Mouse (Mus musculus): ENCODE data around the gene Cdkal1. TPM values are rescaled to one million over a fixed set of nuclear protein-coding genes. Genes with fewer than 3 reads are reported as not detected.

Cdkal1 gene
- polyA plus RNA-seq, 1 experiment = 13.5 TPM

GRCm38 (mm10) chr13:29819910-29820583 is 35.4 kb downstream of the Cdkal1 start:
- TF ChIP-seq POLR2A (IDR thresholded peaks at IDR 0.05; ENCODE audit: borderline replicate concordance, low read depth, low read length) (no peak), CTCF (IDR thresholded peaks at IDR 0.05; ENCODE audit: low read depth, low read length) (no peak)
- Histone ChIP-seq H3K4me3 (ENCODE audit: insufficient read depth, low read length) (no peak overlapping the region), H3K4me1 (ENCODE audit: control insufficient read depth, insufficient read depth, low read length) (no peaks in the 10 kb centered on the region), H3K27ac (ENCODE audit: insufficient read depth, low read depth, low read length) (no peak overlapping the region)

GRCm38 (mm10) chr13:29819147-29819546 is 36.3 kb downstream of the Cdkal1 start:
- Histone ChIP-seq H3K4me1 (ENCODE audit: control insufficient read depth, insufficient read depth, low read length) (no peaks in the 10 kb centered on the region), H3K27ac (ENCODE audit: insufficient read depth, low read depth, low read length) (no peak overlapping the region), H3K4me3 (ENCODE audit: insufficient read depth, low read length) (no peak overlapping the region)
- TF ChIP-seq POLR2A (IDR thresholded peaks at IDR 0.05; ENCODE audit: borderline replicate concordance, low read depth, low read length) (no peak), CTCF (IDR thresholded peaks at IDR 0.05; ENCODE audit: low read depth, low read length) (no peak)

GRCm38 (mm10) chr13:29818314-29818713 is 37.2 kb downstream of the Cdkal1 start:
- H3K4me1 ChIP-seq (ENCODE audit: control insufficient read depth, insufficient read depth, low read length) = no peaks in the 10 kb centered on the region
- TF ChIP-seq CTCF (IDR thresholded peaks at IDR 0.05; ENCODE audit: low read depth, low read length) = no peak
- no peak for TF ChIP-seq POLR2A (IDR thresholded peaks at IDR 0.05; ENCODE audit: borderline replicate concordance, low read depth, low read length)
- H3K27ac ChIP-seq (ENCODE audit: insufficient read depth, low read depth, low read length) = no peak overlapping the region
- H3K4me3 ChIP-seq (ENCODE audit: insufficient read depth, low read length) = no peak overlapping the region

DNA sequence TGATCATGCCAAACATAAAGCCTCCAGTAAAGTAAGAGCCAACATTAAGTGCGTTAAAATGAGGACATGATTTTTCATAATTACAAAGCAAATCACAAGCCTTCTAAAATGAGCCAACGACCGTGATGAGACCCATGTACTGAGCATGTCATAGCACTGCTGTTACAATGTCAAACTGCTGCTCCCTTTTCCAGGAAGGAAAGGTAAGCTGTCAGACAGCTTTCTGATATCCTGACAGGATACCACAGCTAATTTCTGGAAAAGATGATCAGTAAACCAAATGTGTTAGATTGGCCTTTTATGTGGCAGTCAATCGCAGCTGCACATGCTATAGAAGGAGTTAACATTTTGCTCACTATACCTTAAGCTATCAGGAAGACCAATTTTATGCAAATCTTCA is 44.7 kb downstream of the Cdkal1 start:
- Histone ChIP-seq H3K4me3 (ENCODE audit: insufficient read depth, low read length) (no peak overlapping the region), H3K27ac (ENCODE audit: insufficient read depth, low read depth, low read length) (no peak overlapping the region), H3K4me1 (ENCODE audit: control insufficient read depth, insufficient read depth, low read length) (no peaks in the 10 kb centered on the region)
- TF ChIP-seq CTCF (IDR thresholded peaks at IDR 0.05; ENCODE audit: low read depth, low read length) (no peak), POLR2A (IDR thresholded peaks at IDR 0.05; ENCODE audit: borderline replicate concordance, low read depth, low read length) (no peak)

DNA sequence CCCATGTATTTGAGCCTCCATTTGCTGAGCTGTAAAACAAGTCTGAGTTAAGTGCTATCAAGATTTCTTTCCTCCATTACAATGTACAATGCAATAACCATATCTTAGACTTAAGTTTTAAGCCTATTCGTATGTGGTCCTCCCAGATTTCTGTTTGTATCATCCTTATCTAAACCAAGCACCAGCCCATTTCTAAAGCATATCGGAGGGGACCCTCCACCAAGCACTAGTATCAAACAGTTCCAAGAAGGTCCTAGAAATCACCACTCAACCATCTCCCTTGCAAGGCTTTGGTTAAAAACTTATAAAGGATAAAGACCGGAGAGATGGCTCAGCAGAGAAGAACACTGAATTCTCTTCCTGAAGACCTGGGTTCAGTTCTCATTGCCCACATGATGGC is 47.1 kb downstream of the Cdkal1 start:
- H3K4me3 ChIP-seq (ENCODE audit: insufficient read depth, low read length) = no peak overlapping the region
- H3K4me1 ChIP-seq (ENCODE audit: control insufficient read depth, insufficient read depth, low read length) = no peaks in the 10 kb centered on the region
- TF ChIP-seq POLR2A (IDR thresholded peaks at IDR 0.05; ENCODE audit: borderline replicate concordance, low read depth, low read length) (no peak), CTCF (IDR thresholded peaks at IDR 0.05; ENCODE audit: low read depth, low read length) (no peak)
- no peak overlapping the region for H3K27ac ChIP-seq (ENCODE audit: insufficient read depth, low read depth, low read length)

GRCm38 (mm10) chr13:29807930-29808329 is 47.5 kb downstream of the Cdkal1 start:
- no peak overlapping the region for H3K27ac ChIP-seq (ENCODE audit: insufficient read depth, low read depth, low read length)
- no peaks in the 10 kb centered on the region for H3K4me1 ChIP-seq (ENCODE audit: control insufficient read depth, insufficient read depth, low read length)
- TF ChIP-seq CTCF (IDR thresholded peaks at IDR 0.05; ENCODE audit: low read depth, low read length) (no peak), POLR2A (IDR thresholded peaks at IDR 0.05; ENCODE audit: borderline replicate concordance, low read depth, low read length) (no peak)
- H3K4me3 ChIP-seq (ENCODE audit: insufficient read depth, low read length) = no peak overlapping the region

- H3K4me1 ChIP-seq (ENCODE audit: control insufficient read depth, insufficient read depth, low read length) = no peaks in the 10 kb centered on the region
- H3K27ac ChIP-seq (ENCODE audit: insufficient read depth, low read depth, low read length) = no peak overlapping the region
- no peak overlapping the region for H3K4me3 ChIP-seq (ENCODE audit: insufficient read depth, low read length)
- TF ChIP-seq CTCF (IDR thresholded peaks at IDR 0.05; ENCODE audit: low read depth, low read length) = no peak
- no peak for TF ChIP-seq POLR2A (IDR thresholded peaks at IDR 0.05; ENCODE audit: borderline replicate concordance, low read depth, low read length)
Measured at GRCm38 (mm10) chr13:29806871-29807270, 48.6 kb downstream of the Cdkal1 start.

- no peaks in the 10 kb centered on the region for H3K4me1 ChIP-seq (ENCODE audit: control insufficient read depth, insufficient read depth, low read length)
- H3K4me3 ChIP-seq (ENCODE audit: insufficient read depth, low read length) = no peak overlapping the region
- H3K27ac ChIP-seq (ENCODE audit: insufficient read depth, low read depth, low read length) = no peak overlapping the region
- TF ChIP-seq CTCF (IDR thresholded peaks at IDR 0.05; ENCODE audit: low read depth, low read length) (no peak), POLR2A (IDR thresholded peaks at IDR 0.05; ENCODE audit: borderline replicate concordance, low read depth, low read length) (no peak)
Measured at GRCm38 (mm10) chr13:29805296-29805695, 50.2 kb downstream of the Cdkal1 start.

- Histone ChIP-seq H3K4me3 (ENCODE audit: insufficient read depth, low read length) (no peak overlapping the region), H3K4me1 (ENCODE audit: control insufficient read depth, insufficient read depth, low read length) (no peaks in the 10 kb centered on the region), H3K27ac (ENCODE audit: insufficient read depth, low read depth, low read length) (no peak overlapping the region)
- no peak for TF ChIP-seq CTCF (IDR thresholded peaks at IDR 0.05; ENCODE audit: low read depth, low read length)
- TF ChIP-seq POLR2A (IDR thresholded peaks at IDR 0.05; ENCODE audit: borderline replicate concordance, low read depth, low read length) = no peak
Measured at GRCm38 (mm10) chr13:29804034-29804433, 51.4 kb downstream of the Cdkal1 start.

DNA sequence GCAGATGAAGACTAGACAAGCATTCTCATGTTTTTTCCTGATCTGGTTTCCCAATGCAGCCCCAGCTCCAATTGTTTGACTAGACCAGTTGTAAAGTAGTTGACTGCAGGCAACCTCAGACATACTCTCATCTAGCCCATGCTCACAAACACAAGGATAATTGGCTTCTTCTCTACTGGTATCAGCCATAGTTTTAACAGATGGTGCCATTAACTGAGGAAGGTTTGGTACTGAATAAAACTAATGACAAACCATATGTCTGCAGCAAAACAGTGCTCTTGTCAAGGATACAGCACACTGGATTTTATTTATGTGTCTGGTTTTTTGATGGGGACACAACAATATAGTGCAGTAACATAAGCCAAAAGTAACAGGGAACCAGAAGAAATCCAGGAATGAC is 52.8 kb downstream of the Cdkal1 start:
- no peak overlapping the region for H3K4me3 ChIP-seq (ENCODE audit: insufficient read depth, low read length)
- H3K4me1 ChIP-seq (ENCODE audit: control insufficient read depth, insufficient read depth, low read length) = no peaks in the 10 kb centered on the region
- TF ChIP-seq CTCF (IDR thresholded peaks at IDR 0.05; ENCODE audit: low read depth, low read length) (no peak), POLR2A (IDR thresholded peaks at IDR 0.05; ENCODE audit: borderline replicate concordance, low read depth, low read length) (no peak)
- no peak overlapping the region for H3K27ac ChIP-seq (ENCODE audit: insufficient read depth, low read depth, low read length)

All from bone marrow macrophage, adult 2 months (primary cell).